Mouse (Mus musculus): ENCODE measurements at regions not wholly inside any gene's neighbourhood (a gene's known extent, or its start where the extent isn't known, plus 50 kb on each side); places are given as distances from the start of the nearest gene placed in this dataset.

GRCm38 (mm10) chr1:88610810-88611209 is 91.2 kb downstream of the Arl4c start:
- TF ChIP-seq GATA1 (IDR thresholded peaks at IDR 0.05; ENCODE audit: low read length): no peak
- TF ChIP-seq TAL1 (IDR thresholded peaks at IDR 0.05; ENCODE audit: low read length): no peak
